Mouse (Mus musculus) heart, postnatal 10 days (tissue): ENCODE measurements around the gene Vash1. TPM values are rescaled to one million over a fixed set of nuclear protein-coding genes. Genes with fewer than 3 reads are reported as not detected.

Source experiments
- DNase-seq, 2 experiments: peaks; one replicate each; pipeline ENCODE4 v3.0.0; 2021
- intact Hi-C: fragments of 180-260 bp; cut with DNase I; formaldehyde crosslinking; loops from one replicate; pipeline ENCODE4 v1.15.1; 2025
- total RNA-seq, 2 experiments: library from RNA; stranded (reverse); gene quantifications; 2 replicates each; pipeline ENCODE4 v1.2.3; 2021

The Vash1 gene
- total RNA-seq, 2 experiments from 2014 or later = 50.7 to 55.2 TPM

GRCm38 (mm10) chr12:86705843-86706242, 27.3 kb downstream of the Vash1 start:
- DNase-seq = no peak
- intact Hi-C loops = loop anchor here (5.0 kb wide), 1 partner anchor 39 kb away; no protein-coding TSS in a partner anchor

DNA sequence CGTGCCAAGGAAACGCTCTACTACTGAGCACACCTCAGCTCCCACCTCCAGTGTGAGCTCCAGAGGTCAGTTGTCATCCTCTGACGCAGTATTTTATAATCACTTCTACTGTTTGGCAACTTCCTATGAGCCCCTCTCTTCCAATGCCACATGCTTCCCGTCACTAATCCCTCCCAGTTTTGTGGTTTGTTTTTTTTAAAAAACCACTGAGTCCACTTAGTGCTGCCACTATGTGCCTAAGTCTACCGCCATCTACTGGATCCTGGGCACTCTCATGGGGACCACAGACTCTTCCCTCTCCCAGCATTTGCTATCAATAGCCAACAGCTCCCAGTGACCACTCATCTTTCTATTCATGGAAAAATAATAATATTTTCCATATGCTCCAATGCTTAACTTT, 35.5 kb downstream of the Vash1 start:
- intact Hi-C loops = no loop called here

DNA sequence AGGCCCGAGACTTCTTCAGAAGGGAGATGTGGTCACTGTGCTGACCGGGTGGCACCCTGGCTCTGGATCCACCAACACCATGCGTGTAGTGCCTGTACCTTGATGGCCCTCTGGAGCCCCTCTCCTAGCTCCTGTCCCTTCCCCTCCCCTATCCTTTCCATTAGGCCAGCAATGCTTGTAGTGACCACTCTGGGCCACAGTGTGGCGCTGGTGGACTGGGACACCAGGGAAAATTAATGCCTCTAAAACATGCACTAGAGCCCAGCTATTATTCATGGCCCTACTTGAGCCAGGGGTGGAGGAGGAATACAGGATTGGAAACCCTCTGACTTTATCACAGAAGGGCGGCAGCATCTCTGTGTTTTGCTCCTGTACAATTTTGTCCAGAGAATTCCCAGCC, 36.9 kb downstream of the Vash1 start:
- intact Hi-C loops = loop anchor here (1.0 to 5.0 kb wide), 2 partner anchors 53 to 337 kb away; no protein-coding TSS in a partner anchor
- DNase-seq = peak; percentile 74 to 90

More for the DNA sequence above, 35.5 kb downstream of the Vash1 start:
- DNase-seq = no peak

GRCm38 (mm10) chr12:86716962-86717361, 38.5 kb downstream of the Vash1 start:
- intact Hi-C loops = loop anchor here (5.0 kb wide), 1 partner anchor 335 kb away; no protein-coding TSS in a partner anchor
- no peak for DNase-seq

GRCm38 (mm10) chr12:86719961-86720639, 41.6 kb downstream of the Vash1 start:
- DNase-seq = no peak
- intact Hi-C loops = loop anchor here (5.0 kb wide), 2 partner anchors 252 to 332 kb away; no protein-coding TSS in a partner anchor

GRCm38 (mm10) chr12:86721453-86721852, 43.0 kb downstream of the Vash1 start:
- peak in 1 of 2 experiments; percentile 14 for DNase-seq
- intact Hi-C loops = loop anchor here (5.0 kb wide), 1 partner anchor 251 kb away; no protein-coding TSS in a partner anchor

DNA sequence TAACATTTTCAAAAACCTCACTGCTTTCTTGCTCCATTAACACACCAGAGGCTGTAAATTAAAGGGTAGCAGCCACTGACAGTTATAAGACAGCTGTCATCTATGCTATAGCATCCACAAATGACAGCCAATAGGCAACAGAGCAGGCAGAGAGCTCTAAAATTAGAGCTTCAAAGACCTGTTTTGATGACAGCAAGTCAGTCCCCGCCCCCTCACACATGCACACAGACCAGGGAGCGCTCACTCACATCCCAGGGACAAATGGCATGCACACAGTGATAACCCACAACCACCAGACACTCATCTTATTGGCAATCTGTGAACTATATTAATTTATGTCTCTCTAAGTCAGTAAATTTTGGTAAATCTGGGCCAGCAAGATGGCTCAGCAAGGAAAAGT, 45.8 kb downstream of the Vash1 start:
- intact Hi-C loops = loop anchor here (5.0 kb wide), 1 partner anchor 248 kb away; no protein-coding TSS in a partner anchor

GRCm38 (mm10) chr12:86725706-86726105, 47.2 kb downstream of the Vash1 start:
- intact Hi-C loops = no loop called here
- no peak for DNase-seq

More for the DNA sequence above, 45.8 kb downstream of the Vash1 start:
- no peak for DNase-seq

DNA sequence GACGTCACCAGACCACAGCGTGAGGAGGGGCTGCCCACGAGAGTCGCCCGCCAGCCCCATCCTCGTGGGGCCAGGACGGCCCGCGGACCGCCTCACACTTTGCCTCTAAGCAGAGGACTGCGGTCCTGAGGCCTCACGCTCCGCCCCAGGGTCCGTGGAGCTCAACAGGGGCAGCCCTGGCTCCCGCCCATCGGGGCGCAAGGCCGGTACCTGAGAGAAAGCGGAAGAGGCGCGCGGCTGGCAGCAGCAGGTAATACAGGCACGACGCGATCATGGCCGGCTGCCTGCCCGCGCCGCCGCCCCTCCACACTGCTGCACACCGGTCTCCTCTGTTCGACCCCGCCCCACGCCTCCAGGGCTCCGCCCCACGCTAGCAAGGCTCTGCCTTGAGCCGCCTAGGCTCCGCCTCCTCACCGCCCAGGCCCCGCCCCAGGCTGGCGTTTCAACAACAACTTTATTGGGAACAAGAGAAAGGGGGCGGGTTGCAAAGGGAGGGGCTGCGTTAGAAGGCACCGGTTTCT, 47.7 kb downstream of the Vash1 start, which contains the start of gene Angel1:
Gene Angel1, minus strand, starts transcription at position 341 of the 521 bp plus-strand sequence.
- peak; percentile 96 to 97 for DNase-seq
- intact Hi-C loops = no loop called here

- intact Hi-C loops = no loop called here
- peak in 1 of 2 experiments; percentile 14 for DNase-seq
These were observed 55.9 kb downstream of the Vash1 start, which contains the start of gene Lrrc74a for GRCm38 (mm10) chr12:86734319-86734810. Lrrc74a (plus strand) TSS chr12:86734369.

Other genes starting within 250 kb of the Vash1 start
- gene Angel1, start 47.8 kb downstream of the Vash1 start, total RNA-seq = 1 to 10 TPM; 4.8 to 5.6 TPM
- gene Lrrc74a, start 55.7 kb downstream of the Vash1 start, total RNA-seq = not detected
- 10 to 100 TPM; 60.3 to 67.5 TPM for gene Irf2bpl, start 206.1 kb downstream of the Vash1 start, total RNA-seq